In the genomic region with DNA sequence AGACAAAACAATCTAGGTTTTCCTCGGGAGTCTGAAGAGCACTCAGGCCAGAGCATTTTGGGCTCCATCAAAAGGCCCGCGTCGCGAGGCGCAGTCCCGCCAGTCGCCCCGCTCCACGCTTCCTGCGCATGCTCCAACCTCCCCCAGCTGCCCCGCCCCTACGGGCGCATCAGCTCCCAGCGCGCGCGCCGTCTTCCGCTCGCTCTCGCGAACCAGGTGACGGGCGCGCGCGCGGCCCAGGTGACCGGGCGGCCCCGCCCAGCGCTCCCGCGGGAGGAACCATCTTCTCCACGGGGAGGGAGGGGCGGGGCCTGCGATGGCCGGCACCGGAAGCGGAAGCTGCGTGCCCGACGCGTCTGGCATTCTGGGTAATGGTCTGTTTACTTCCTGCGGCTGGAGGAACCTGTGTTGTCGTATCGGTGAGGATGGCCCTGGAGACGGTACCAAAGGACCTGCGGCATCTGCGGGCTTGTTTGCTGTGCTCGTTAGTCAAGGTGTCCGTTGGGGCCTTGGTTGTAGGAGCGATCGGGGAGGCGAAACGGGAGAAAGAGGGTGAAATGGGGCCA, we compare ENCODE assay signal across 8 mouse cellular contexts. TPM values are rescaled to one million over a fixed set of nuclear protein-coding genes. Genes with fewer than 3 reads are reported as not detected.
DNase-seq lines count a peak whose midpoint lies in the region; ATAC-seq and TF ChIP-seq lines count a peak whose summit lies in the region.

A gene (plus strand): TSS at position 378 of the 566 bp plus-strand sequence.

- H3K9me3 ChIP-seq in hindbrain, postnatal 0 days (ENCODE audit: low read length), result no peaks in the 10 kb centered on the region

- peak within 1 kb of the TSS; percentile 81 for H3K9ac ChIP-seq in hindbrain, postnatal 0 days (replicated peaks; ENCODE audit: low read length)

- peak within 1 kb of the TSS; percentile 88 for H3K4me3 ChIP-seq in gastrocnemius, adult 2 months
- H3K4me3 ChIP-seq in hindbrain, postnatal 0 days (ENCODE audit: low read length), result peak within 1 kb of the TSS; percentile 82

- DNase-seq in gastrocnemius, adult 2 months, result peak; percentile 98
- peak; percentile 99 for DNase-seq in hindbrain, postnatal 0 days (ENCODE audit: low spot score)
- DNase-seq in left cerebral cortex, adult 9 months (ENCODE audit: low spot score in 2 of 2), result peak; percentile 73 to 92
- peak; percentile 98 for DNase-seq in right cerebral cortex, postnatal 14 days
- peak; percentile 93 to 95 for DNase-seq in urinary bladder, postnatal 36 days (ENCODE audit: low spot score in 2 of 2)

- intact Hi-C loops in gastrocnemius, adult 2 months (cut with DNase I), result loop anchor here (5.0 kb wide), 3 partner anchors 75 to 145 kb away; a partner anchor contains a TSS

- peak within 1 kb of the TSS; percentile 98 for H3K4me2 ChIP-seq in hindbrain, postnatal 0 days (ENCODE audit: low read depth, low read length)

- peaks cover 8% of the 10 kb centered on the region for H3K4me1 ChIP-seq in hindbrain, postnatal 0 days (ENCODE audit: insufficient read depth, low read length)

- ATAC-seq in activated CD4-positive, CD25-positive, alpha-beta regulatory T cell, adult 4 months, result peak; percentile 74
- peak; percentile 81 for ATAC-seq in common myeloid progenitor, adult 5-6 weeks (replicated peaks; ENCODE audit: low read depth, poor library complexity, severe bottlenecking)
- ATAC-seq in hindbrain, postnatal 0 days, result peak; percentile 96
- ATAC-seq in megakaryocyte progenitor cell, adult 5-6 weeks (replicated peaks; ENCODE audit: poor library complexity), result peak; percentile 85

- peaks cover 10% of the 10 kb centered on the region for H3K36me3 ChIP-seq in hindbrain, postnatal 0 days (ENCODE audit: insufficient read depth, low read length)

- WGBS in hindbrain, postnatal 0 days, result under 1% methylated on average over 55 of the region's 57 CpGs

- peak within 1 kb of the TSS; percentile 95 for H3K27ac ChIP-seq in gastrocnemius, adult 2 months
- H3K27ac ChIP-seq in hindbrain, postnatal 0 days, result peak within 1 kb of the TSS; percentile 79

- no peaks in the 10 kb centered on the region for H3K27me3 ChIP-seq in hindbrain, postnatal 0 days (ENCODE audit: insufficient read depth, low read length)

- TF ChIP-seq CTCF in gastrocnemius, adult 2 months (IDR thresholded peaks at IDR 0.05), result no peak
- TF ChIP-seq CTCF in hindbrain, postnatal 0 days (IDR thresholded peaks at IDR 0.05; ENCODE audit: low read depth), result no peak

RNA-seq across cellular contexts. Expression of the gene that starts here (rescaled TPM):
- polyA plus RNA-seq in activated CD4-positive, CD25-positive, alpha-beta regulatory T cell, adult 4 months (2017; shearing (Covaris generic)), result 100 to 1,000 TPM; 373 to 410 TPM
- total RNA-seq in common myeloid progenitor, adult 5-6 weeks (2017), result 68.7 and 71.2 TPM in 2 replicates
- total RNA-seq in gastrocnemius, adult 2 months (2021), result 10 to 100 TPM; 36.8 TPM
- total RNA-seq in hindbrain, postnatal 0 days (2014; rRNA removed), result 60.7 and 63.5 TPM in 2 replicates
- polyA plus RNA-seq in hindbrain, postnatal 0 days (2015; fragmentation: Nextera tagmentation; extraction: Ambion mirVana), result 125 and 135 TPM in 2 replicates
- 147 and 161 TPM in 2 replicates for total RNA-seq in megakaryocyte progenitor cell, adult 5-6 weeks (2015)
- 52.8 and 63.7 TPM in 2 replicates for total RNA-seq in megakaryocyte progenitor cell, adult 5-6 weeks (2017)

Comparison
In these comparisons a context has a peak if more than half of its experiments do, and no peak if none do; other contexts are left out.
1. Peak in every context shown above with its lines: DNase-seq, ATAC-seq, H3K4me3 ChIP-seq and H3K27ac ChIP-seq.